Mouse (Mus musculus) kidney, postnatal 14 days (tissue): ENCODE data around the gene Golga2.

Source experiments
- DNase-seq: peaks from one replicate; pipeline ENCODE4 v3.0.0; 2022; ENCODE audit warnings: mixed read lengths

Gene Golga2

DNA sequence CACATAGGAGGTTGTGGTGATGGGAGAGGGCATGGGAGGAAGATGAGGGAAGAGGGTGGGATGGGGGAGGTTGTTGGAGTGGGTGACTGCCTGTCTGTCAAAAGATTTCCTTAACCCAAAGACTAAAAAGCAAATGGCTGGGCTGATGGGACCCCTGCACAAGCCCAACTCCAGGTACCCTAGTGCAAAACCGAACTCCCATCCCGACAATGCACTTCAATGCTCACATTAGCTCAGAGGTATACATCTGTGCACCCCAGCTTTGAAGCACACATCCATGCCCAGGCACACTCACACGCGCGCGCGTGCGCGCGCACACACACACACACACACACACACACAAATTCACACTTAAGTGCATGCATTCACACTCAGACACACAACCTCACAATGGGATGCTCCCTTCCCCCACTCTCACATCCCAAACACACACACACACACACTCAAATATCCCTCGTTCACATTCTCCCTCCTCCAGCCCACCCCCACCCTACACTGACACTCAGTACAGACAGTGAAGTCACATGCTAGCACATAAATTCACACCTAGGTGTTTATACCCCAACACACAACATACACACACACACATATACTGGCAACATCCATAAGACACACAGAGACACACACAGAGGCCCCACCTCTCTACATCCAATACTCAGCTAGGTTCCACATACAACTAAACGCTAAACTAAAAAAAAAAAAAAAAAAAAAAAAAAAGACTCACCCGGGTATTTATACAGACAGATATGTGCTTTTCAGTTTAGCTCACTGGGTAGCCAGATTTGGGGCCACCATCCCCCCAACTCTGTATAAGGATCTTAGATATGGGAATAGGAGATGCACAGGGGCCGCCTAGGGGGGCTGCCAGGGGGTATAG, 31.8 kb downstream of the Golga2 start:
- no peak for DNase-seq

DNA sequence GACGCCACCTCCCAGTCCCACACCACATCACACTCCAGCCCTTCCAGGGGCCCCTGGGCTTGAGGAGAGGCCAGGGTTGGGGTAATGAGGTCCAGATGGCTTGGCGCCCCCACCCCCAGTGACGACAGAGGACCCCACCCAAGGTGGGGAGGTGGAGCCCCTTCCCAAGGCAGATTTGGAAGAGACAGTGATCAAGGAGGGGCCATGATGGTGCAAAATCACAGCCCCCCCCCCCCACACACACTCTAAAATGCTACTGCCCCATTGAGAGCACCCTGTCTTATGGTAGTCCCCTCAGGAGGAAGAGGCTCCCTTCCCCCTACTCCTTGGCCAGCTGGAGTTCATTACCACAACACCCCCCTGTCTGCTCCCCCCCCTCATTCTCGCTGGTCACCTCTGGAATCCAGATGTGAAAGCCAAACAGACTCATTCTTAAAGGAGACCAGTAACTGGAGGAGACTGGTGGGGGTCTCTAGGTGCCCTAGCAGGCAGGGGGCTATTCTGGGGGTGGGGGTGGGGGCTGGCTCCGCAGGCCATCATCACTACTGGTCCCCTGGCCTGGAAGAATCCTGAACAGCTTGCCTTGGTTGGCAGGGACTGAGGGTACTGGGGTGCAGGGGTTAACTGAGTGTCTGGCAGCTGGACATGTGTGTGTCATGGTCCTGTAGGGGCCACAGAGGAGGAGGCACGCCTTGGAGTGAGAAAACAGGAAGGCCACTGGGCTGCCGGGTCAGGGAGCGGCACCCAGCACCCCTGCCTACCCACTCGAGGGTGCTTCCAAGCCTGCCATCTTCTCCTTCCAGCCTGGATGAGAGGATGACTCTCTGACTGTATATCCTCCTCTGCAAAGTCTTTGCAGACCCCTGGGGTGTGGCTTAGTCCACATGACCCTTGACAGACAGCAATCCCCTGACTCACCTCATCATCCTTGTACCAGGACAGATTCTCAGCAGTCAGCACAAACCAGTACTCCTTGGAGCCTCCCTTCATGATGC, 32.7 kb downstream of the Golga2 start:
- DNase-seq = no peak

DNA sequence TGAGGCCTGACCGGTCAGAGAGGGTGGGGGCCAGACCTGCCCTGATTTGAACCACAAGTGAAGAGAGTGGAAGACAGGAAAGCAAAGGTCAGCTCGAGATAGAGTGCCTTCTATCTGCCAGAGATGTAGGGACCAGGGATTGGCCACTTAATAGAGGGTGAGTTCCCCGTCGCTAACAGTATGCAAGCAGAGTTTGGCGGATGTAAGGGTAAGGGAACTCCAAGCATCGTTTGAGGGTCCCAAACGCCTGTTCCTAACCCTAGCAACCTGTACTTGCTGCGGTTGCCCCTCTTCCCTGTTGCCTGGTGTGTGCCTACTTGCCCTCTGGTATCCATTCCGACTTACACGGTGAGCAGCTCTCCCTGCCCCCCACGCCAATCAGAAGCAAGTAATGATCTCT, 33.5 kb downstream of the Golga2 start:
- DNase-seq = no peak

DNA sequence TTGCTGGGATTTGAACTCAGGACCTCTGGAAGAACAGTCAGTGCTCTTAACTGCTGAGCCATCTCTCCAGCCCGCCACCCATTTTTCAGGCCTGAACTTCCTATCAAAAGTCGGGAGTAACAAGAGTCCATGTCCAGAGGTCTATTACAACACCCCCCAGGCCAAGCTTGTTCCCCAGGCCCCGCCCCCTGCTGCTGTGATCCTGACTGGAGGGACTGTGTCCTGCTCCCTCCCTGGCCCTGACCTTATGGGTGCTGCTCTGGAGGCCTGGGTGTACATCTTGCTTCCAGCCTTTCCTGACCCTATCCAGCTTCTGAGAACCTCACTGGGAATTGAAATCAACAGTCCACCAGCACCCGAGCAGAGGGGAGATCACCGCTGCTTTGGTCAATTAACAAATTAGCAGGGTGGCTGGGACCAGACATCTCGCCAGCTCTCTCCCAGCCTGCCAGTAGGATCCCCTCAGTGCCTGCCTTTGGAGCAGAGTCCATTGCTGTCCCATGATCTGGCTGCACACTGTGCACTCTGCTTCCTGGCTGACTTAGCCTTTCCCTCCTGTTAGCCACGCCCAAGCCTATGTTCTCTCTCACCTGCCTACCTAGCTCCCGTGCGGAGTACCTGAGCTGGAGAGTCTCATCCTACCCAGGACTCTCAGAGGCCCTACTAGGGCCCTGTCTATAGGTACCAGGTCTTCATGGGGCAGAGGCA, 34.6 kb downstream of the Golga2 start:
- peak; percentile 51 for DNase-seq

DNA sequence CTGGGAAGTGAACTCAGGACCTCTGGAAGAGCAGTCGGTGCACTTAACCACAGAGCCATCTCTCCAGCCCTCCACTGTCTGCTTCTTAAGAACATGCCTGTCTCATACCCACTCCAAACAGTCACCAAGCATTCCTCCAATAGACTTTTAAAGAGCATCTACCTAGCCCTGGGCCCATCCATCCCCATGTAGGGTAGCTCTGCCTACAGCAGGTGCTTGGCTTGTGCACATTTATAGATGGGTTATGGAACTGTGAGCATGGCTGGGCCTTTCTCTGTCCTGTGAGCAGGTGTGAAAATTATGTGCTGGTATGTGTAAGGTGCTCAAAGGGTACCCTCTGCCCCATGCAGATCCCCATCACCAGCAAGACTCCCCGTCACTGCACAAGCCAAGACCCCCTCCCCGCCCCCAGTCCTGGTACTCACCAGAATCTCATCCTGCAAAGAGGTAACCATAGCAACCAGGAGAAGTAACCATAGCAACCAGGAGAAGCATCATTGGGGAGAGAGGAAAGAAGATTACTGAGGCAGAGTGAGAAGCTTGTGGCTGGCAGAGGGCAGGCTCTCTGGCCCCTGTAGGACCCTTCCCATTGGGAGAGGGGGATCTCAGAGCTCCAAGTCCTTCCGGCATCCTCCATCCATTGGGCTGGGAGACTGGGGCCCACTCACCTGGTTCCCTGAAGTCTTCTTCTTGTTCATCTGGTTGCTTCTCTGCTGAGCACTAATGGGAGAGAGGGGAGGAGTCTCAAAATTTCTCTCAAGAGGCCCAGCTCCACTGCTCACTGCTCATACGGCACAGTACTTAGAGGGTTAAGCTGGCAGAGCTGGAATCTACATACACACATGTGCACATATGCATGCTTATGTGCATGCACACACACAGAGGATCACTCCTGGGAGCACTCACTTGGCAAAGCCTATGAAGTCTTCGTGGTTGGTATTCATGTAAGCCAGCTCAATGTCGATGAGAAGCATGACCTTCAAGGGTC, 35.9 kb downstream of the Golga2 start:
- DNase-seq = no peak

DNA sequence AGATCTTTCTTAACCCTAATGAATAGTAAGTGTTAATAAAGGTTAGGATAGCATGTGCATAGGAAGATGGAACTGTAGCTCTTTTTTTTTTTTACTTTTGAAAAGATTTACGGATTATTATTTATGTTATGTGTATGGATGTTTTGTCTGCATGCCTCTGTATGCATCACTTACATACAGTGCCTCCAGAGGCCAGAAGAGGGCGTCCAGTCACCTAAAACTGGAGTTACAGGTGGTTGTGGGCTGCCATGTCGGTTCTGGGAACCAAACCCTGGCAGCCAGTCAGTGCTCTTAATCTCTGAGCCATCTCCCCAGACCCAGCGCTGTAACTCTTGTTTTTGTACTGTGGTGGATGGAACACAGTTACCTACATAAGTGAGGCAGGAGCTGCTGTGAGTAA, 37.1 kb downstream of the Golga2 start:
- no peak for DNase-seq

DNA sequence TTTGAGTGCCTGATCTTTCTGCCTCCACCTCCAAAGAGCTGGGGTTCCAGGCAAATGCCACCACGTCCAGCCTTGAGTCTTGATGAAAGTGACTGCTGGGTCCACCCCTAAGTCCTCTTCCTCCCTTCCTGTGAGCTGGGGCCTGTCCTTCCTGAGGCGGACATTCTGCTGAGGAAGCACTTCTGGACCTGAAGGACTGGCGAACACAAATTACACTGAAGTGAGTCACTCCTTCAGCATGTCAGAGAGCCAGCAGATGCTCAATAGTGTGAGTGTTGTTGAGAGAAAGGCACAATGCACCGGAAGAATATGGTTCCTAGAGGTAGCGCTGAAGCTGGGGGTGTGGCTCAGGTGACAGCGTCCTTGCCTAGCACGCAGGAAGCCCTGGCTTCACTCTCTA, 38.2 kb downstream of the Golga2 start:
- DNase-seq = no peak

DNA sequence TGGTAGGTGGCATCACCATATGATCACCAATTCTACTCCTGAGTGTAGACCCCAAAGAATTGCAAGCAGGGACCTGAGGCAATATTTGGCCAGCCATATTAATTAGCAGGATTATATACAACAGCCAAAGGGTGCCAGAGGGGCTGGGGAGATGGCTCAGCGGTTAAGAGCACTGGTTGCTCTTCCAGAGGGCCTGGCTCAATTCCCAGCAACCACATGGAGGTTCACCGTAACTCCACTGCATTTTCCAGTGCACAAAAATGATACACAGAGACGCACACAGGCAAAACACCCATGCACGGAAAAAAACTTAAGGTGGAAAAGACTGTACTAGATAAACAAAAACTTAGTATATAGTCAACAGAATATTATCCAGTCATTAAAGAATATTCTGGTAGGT, 40.0 kb downstream of the Golga2 start:
- DNase-seq = no peak

DNA sequence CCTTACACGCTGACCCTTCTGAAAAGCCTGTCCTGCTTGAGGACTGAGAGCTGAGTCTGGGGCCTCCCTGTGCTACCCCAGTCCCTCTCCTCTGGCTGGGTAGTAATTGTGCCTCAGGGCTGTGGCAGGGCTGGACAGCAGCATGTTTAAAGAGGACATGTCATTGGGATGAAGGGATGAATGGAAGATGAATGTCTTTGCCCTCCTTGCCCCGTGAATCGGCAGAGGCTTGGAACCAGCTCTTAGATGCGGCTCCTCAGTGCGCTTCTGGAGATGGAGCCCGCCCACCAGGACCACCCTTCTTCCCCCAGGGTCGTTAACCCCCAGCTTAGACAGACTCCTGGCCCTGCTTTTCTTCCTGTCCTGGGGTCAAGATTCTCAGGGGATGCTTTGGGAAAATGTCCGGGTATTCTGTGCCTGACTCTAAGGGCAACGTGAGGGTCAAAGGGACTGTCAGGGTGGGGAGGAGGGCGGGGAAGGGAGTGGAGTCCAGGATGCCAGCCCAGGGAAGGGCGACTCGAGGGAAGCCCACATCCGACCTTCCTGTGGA, 41.8 kb downstream of the Golga2 start:
- no peak for DNase-seq

DNA sequence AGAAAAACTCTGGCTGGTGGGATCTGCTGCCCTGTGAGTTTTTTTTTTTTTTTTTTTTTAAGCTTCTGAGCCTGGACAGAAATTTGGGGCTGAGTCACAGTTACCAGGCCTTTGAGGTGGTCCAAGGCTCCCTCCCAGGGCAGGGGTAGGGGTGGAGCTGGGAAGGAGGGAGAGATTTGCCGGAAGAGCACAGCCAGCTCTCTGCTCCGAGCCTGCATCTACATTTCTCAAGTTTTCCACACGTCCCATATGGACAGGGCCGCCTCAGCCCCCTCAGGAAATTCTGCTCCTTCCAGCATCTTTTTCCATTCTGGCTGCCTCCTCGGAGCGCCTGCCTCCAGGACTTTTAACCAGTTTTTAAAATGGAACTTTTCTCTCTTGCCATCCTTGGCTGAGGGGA, 42.3 kb downstream of the Golga2 start:
- DNase-seq = no peak

DNA sequence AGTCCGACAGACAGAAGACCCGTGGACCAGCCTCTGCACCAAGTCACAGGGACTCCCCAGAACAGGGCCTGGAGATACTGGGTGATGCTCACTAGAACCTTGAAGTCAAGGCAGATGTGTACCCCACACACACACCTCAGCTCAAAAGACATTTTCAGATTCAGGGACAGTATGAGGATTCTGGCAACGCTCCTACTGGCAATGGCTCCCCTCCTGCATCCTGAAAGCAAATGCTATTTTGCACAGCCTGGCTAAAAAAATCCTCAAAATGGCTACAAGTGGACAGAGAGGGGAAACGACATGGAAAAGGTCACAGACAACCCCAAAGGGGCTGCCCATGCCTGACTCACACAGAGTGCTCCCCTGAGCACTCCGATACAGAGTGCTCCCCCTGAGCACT, 45.0 kb downstream of the Golga2 start:
- no peak for DNase-seq

DNA sequence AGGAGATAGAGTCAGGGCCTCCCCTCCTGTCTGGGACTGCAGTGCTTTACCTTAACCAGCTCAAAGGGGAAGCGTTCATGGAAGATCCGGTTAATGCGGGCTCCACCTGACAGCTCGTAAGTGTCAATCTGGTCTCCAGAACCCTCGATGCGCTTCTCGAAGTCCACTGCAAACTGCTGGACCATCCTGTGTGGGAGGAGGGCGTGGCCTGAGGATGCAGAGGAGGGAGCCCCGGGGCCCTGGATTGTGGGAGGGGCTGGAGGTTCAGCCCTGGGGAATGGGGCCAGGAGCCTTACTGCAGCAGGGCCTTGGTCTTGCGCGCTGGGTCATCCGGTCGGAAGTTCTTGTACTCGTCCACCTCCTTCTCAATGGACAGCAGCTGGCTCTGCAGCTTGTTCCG, 48.7 kb downstream of the Golga2 start:
- DNase-seq = no peak

DNA sequence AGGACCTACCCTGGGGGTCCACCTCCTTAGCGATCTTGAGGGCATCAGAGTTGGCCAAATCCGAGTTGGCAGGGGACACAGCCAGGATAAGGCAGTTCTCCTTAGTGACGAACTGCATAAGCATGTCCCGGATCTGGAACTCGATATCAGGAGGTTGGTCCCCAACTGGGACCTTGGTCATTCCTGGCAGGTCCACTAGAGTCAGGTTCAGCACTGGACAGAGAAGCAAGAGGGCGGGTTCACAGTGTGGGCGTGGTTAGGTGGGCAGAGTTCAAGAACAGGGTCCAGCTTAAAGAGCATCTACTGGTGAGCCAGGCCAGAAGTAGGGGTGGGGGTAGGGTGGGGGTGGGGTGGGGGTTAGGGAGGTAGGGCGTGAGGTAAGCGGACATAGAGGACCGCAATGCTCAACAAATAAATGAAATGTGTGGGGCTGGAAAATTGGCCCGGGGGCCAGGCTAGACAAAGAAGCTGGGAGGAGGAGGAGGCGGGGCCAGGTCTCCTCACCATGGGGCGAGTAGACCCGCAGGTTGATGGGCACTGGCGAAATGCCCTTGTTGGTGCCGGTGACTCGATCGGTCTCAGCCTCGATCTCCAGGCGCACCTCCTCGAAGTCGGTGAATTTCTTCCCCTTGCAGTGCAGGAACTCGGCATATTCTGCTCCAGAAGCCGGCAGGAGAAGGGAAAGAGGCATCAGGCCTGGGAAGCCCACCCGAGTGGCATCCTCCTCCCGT, 52.9 kb downstream of the Golga2 start:
- no peak for DNase-seq

DNA sequence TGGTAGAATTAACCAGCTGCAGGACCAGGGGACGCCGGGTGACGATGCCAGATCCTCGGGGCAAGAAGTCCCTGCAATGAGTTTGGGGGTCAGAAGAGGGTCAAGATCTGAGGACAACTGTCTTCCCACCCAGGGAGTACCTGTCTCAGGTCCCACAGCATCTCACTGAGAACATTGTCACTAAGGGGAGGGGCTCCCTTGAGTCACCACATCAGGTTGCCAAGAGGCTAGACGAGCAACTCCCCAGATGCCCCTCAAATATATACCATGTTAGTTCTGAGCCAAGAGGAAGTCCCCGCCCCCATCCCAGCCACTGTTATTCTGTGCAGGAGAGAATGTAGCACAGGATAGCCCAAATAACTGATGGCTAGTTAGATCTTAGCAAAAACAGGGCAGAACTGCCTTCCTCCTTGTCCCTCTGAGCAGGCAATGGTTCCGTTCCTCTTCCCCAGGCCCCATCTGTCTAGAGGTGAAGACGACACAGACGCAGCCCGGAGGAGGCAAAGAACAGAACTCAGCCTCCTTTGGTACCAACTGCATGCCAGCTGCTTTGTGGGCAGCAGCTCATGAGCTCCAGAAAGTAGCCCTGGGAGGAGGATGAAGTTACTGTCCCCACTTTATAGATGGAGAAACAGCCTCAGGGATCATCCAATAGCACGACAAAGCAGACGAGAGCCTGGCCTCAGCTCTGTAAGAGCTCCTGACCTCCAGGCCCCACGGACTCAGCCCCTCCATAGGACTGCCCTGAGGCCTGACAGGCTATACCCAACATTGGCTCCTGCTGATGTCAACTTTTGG, 53.9 kb downstream of the Golga2 start:
- DNase-seq = no peak

DNA sequence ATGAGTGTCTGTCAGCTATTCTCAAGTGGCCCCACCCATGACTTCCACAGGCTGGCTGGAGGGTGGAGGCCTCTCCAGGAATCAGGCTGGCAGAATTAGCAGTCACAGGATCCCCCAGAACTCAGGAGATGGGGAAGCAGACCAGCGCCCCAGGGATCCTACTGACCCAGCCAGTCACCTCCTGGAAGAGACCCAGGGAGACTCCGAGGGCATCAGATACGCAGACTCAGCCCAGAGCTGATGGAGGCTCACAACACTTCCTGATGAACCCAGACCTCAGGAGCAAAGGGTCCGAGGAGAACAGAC, 54.4 kb downstream of the Golga2 start:
- no peak for DNase-seq

DNA sequence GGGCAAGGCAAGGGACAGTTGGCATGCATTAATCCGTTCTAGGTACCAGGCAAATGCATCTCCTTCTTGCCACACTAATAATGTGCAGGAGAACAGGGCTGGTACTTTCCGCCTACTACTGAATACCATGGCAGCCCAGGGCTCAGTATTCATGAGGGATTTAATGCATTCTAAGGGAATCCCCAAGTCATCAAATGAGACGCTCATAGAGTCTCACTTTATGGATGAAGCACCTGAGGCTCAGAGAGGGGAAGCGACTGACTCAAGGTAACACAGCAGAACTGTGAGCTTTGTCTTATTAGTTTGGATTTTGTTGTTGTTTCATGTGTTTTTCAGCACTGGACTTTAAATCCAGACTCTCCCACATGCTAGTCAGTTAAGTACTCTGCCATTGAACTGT, 54.9 kb downstream of the Golga2 start:
- DNase-seq = no peak

DNA sequence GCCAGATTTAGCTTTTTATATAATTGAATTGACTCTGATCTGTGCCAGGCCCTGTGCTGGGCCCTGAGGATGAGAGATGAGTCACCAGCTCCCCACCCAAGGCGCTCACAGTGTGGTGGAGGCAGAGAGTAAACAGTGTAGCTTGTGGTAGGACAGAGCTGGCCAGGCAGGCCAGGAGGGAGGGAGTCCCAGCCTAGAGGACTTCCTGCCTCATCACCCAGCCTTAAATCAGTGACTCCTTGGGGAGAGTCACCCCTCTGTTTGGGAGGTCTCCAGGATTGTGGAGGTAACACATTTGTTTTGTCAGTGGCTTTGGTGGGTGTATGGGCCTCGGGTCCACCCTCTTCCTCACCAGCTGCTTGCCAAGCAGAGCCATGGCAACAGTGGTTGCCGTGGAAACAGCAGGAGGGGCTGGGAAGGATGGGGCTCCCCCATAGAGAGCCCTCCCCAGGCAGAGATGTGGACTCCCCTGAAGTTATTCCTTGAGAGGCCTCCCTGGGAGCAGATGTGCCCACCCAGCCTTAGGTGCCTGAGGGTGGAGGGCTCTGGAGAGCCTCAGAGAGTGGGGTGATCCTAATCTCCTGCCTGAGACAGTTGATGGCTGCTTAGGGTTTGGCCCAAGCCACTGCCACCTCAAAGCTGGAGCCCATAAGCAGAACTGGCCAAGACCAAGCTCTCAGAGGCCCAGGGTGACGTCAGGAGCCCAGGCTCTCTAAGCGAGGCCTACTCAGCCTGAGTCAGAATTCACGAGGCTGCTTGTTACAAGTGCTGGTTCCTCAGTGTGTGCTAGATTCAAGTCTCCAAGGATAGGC, 55.6 kb downstream of the Golga2 start:
- DNase-seq = no peak

DNA sequence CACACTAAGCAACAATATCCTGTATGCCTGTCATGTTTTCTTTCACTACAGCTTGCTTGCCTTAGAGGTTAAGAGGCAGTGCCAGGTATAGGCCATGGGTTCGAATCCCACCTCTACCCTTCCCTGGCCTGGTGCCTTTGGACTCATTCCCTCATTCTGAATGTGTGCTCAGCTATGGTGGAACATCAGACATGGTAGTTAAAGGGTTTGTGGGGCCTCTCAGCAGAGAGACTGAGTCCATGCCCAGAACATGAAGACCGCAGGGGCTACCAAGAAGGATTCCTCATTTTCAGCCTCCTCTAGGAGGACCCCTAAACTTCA, 56.1 kb downstream of the Golga2 start:
- DNase-seq = no peak

DNA sequence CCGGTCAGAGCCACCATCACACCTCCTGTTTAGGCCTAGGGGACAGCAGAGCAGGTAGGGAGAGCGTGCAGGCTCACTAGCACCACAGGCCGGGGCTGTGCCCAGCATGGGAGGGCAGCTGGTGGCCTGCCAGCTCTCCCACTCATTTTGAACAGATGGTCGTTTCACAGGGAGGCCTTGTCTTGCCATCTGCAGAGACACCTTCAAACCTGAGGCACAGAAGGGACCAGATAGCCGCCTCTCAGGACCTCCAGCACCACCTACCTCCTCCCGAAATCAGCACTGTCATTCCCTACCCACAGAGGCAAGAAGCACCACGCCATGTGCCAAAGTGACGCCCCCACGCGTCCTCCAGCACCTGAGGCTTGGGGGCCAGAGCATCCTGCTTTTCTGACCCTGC, 56.9 kb downstream of the Golga2 start:
- DNase-seq = no peak
